Mouse (Mus musculus) embryo, embryonic 9.5 days (tissue): ENCODE data around the gene Shc3.

Source experiments
- DNase-seq: peaks from one replicate; pipeline ENCODE4 v3.0.0-alpha.2; 2017; ENCODE audit errors: extremely low spot score

Gene Shc3

DNA sequence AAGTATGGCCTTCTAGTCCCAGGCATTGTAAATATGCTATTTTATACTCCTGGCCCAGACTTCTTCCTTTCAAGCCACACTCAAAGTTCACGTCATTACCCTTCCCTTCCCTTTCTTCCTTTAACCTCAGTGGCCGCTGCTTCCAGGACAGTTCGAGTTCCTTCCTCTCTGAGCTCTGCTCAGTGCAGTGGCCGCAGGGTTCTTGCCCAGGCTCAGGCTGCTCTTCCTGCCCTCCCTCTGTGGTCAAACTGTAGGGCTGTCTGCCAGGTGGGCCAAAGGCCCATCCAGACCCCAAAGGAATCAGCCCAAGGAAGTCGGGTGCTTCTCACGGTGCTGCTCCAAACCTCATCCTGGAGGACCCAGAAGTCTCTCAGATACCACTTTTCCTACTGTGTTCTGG lies 151.4 kb downstream of the Shc3 start:
- DNase-seq = no peak

DNA sequence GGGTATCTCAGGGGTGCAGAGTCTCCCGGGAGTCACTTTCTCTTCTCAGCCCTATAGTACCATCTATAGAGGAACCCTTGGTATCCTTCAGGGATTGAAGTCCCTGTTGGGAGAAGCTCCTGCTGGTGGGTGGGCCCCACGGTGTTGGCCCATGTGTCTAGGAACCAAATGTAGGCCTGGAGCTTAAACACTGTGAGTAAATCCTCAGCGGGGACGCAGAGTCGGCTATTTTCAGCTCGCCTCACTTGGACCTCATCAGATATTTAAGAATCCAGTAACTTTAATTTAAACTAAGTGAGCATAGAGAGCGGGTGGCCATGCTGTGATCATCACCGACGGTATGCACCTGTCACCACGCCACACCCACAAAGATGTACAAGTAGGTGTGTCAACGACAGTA lies 152.5 kb downstream of the Shc3 start:
- DNase-seq = no peak

DNA sequence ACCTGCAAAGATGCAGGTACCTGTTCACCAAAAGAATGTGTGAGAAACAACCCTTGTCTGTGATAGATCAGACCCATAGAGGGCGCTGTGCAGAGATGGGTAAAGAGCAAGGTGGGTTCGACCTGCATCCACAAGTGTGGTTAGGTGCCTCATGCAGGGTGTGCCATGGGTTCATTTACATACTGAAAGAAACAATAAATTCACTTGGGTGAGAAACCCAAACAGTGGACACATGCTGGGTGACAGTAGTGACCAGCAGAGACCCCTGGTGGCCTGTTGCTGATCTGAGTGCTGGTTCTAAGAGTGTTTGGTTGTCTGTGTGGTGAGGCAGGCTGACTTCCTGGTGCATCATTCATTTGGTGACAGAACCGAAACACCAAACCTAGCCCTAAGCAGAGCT lies 155.8 kb downstream of the Shc3 start:
- DNase-seq = peak; percentile 21

- peak; percentile 46 for DNase-seq
Observed at GRCm38 (mm10) chr13:51411696-51412430, 157.4 kb downstream of the Shc3 start.

- peak; percentile 28 for DNase-seq
Observed at GRCm38 (mm10) chr13:51411243-51411642, 158.0 kb downstream of the Shc3 start.

GRCm38 (mm10) chr13:51409936-51410481 lies 159.2 kb downstream of the Shc3 start:
- no peak for DNase-seq

DNA sequence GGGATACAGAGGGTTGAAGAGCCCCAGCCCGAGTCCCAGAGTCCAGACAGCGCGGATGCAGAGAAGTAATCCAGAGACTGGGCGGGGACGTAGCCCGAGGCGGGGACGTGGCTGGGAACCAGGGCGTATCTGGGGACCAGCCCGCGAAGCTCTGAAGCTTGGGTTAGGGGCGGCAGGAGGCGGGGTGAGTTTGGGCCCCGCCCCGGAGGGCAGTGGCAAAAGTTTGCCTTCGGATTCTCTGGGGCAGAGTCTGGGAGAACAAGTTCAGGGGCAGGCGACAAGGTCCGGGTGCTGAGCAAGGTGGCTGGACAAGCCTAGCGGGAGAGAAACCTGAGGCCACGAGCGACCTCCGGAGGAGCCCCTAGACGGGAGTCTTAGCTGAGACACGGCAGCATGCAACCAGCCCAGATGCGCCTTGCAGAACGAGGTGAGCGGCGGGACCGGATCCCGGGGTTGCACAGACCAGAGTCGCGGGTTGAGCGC lies 160.7 kb downstream of the Shc3 start, which contains the start of gene S1pr3:
TSS of gene S1pr3 (plus strand) at position 121 of the 483 bp plus-strand sequence.
- peak; percentile 86 for DNase-seq

GRCm38 (mm10) chr13:51407541-51408217 lies 161.5 kb downstream of the Shc3 start:
- DNase-seq = peak; percentile 17

DNA sequence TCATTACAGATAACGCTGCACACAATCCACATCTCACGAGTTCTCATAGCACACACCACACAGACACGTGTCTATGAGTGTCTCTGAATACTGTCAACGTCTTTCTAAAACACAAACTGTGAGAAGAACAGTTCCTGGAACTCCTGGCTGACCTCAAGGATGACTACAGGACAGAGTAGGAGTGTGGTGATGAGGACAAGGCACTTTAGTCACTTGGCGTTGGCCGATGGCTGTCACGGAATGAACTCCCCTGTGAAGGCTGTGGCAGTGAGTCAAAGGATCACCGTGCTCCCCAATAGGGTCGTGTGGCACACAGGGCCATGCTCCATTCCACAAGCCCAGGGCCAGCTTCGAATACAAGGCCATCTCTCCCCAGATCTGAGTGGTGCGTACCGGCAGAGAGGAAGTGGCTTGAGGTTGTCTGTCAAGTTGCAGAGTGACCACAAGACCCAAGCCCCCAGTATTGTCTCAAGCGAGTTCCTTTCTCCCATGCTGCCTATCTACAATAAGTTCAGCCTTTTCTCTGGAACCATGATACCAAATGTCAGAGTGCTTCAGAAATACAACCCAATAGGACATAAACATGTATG lies 163.4 kb downstream of the Shc3 start:
- no peak for DNase-seq

DNA sequence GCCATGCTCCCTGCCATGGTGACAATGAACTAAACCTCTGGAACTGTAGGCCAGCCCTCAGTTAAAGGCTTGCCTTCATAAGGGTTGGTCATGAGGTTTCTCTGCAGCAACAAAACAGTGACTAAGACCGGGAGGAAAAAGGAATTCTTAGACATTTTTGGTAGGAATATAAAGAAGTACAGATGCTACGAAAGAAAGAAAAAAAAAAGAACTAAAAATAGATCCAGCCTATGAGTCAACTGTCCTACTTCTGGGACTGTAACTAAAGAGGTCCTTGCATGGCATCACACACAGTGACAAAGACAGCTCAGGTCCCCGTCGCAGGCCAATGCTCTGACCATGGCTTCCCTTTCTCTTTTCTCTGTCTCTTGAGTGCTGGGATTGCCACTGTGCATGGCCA lies 164.7 kb downstream of the Shc3 start:
- no peak for DNase-seq

DNA sequence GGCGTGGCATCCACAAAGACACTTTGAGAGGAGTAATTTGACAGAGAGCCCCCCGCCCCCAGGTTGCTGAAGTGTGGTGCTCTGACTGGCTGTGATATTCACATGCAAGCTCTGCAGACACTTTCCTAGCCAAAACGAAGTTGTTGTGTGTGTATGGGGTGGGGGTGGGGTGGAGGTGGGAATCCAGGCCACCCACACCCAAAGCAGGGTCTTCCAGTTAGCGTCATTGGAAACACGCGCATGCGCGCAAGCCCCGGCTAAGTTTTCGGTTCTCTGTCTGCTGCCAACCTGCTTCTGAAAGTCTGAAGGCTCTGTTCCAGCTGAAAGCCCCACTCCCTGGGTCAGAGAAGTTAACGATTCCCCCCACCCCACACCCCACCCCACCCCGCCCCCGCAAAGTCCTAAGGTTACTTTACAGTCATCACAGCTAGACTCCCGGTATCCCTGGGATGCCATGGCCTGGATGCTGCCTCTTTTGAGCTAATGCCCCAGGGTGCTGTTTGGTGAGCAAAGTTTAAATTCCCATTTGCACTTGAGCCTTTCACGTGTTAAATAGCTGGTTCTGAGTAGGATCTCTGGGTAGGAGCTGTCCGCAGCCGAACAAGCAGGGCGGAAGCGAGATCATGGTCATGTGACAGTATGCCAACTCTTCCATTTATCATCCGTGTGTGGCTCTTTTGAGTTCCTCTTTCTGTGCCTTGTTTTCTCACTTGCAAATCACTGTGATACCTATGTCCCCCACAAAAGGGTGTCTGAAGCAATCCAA lies 168.3 kb downstream of the Shc3 start:
- DNase-seq = peak; percentile 49

DNA sequence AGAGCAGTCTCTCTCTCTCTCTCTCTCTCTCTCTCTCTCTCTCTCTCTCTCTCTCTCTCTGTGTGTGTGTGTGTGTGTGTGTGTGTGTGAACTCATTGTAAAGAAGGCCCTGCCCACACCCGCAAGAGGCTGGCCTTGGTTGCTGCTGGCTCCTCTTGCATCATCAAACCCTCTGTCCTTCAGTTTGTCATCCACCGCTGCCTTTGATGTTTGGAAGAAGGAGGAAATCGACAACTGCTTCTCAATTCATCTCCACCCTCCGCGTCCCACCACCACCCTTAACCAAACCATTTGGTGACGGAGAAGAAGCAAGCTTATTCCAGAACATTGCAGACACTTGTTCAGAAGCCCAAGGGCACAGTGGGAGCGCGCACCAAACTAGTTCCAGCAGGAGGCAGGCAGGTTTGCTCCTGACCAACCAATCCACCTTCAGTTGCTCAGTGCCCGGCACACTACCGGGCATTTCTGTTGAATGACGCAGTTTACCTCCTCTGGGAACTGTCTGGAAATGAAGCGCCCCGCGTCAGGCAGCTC lies 169.0 kb downstream of the Shc3 start:
- peak; percentile 22 for DNase-seq

DNA sequence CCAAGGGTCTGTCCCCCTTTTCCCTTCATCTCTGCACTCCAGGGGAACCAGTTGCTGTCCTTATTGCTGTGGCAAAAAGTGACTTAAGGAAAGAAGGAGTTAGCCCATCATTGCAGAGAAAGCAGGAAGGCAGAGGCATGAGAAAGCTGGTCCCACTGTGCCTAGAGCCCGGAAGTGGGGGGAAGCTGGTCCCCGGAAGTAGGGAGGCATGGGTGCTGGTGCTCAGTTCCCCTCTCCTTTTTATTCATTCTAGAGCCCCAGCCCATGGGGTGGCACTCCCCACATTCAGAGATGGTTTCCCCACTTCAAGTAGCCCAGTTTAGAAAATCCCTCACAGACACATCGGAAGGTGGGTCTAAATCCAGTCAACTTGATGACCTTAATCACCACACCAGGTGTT lies 169.7 kb downstream of the Shc3 start:
- DNase-seq = no peak

- DNase-seq = no peak
Observed at GRCm38 (mm10) chr13:51397861-51398260, 171.4 kb downstream of the Shc3 start.

GRCm38 (mm10) chr13:51392256-51392655 lies 177.0 kb downstream of the Shc3 start:
- no peak for DNase-seq

- DNase-seq = no peak
Observed at GRCm38 (mm10) chr13:51391359-51391916, 177.8 kb downstream of the Shc3 start.

- DNase-seq = no peak
Observed at GRCm38 (mm10) chr13:51390398-51390797, 178.8 kb downstream of the Shc3 start.

DNA sequence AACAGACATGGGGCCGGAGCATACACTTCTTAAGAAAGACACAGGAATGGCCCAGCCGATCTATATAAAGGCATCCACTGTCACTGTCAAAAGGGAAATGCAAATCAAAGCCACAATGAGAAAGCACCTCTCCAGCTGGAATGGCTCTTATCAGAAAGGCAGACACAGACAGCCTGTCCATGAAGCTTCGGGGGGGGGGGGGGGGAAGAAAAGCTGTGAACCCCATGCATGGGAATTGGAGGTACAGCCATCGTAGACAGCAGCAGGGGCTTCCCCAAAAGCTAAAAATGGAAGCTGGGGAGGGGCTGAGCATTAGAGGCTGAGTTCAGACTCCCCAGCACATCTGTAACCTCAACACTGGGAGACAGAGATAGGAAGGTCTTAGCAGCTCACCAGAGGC lies 181.3 kb downstream of the Shc3 start:
- no peak for DNase-seq

- DNase-seq = no peak
Observed at GRCm38 (mm10) chr13:51384899-51385298, 184.3 kb downstream of the Shc3 start.

DNA sequence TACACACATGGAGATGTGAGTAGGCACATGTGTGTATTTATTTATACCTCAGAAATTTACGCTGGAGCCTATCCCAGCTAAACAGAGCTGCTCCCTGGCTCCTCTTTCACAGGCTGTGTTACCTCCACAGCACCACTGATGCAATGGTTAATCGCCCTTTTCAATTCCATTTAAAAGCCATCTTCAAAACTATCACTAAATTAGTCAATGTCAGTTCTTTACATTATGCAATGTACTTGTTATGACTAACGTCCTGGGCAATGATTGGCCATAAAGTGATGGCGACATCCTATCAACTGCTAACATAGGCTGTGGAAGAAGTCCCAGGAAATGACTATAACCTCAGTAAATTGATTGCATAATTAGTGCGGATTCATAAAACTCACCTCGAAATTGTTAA lies 187.7 kb downstream of the Shc3 start:
- no peak for DNase-seq
